Mouse (Mus musculus) adrenal gland, postnatal 25 days (tissue): Measurements from ENCODE around the gene Sprr2j-ps. TPM values are rescaled to one million over a fixed set of nuclear protein-coding genes. Genes with fewer than 3 reads are reported as not detected.

ENCODE experiments used
- DNase-seq: peaks from one replicate; pipeline ENCODE4 v3.0.0; 2021; ENCODE audit warnings: mixed read lengths
- long read RNA-seq: library from polyadenylated mRNA; stranded (forward); transcript quantifications from one replicate; pipeline ENCODE4 v2.0.0, GENCODE M21; 2021
- total RNA-seq: library from RNA; stranded (reverse); gene quantifications from 2 replicates; pipeline ENCODE4 v1.2.3, GENCODE M21; 2021

The Sprr2j-ps gene
- not detected in 2 replicates for total RNA-seq
- long read RNA-seq, result 0 reads

- DNase-seq, result no peak
Observed at GRCm38 (mm10) chr3:92417782-92418181, at the start of gene Sprr2j-ps. TSS of gene Sprr2j-ps (plus strand) at chr3:92418082.

GRCm38 (mm10) chr3:92373613-92374012 lies 44.3 kb upstream of the Sprr2j-ps start:
- no peak for DNase-seq

GRCm38 (mm10) chr3:92385385-92385784 lies 32.5 kb upstream of the Sprr2j-ps start, which contains the start of gene Sprr2h:
TSS of gene Sprr2h (plus strand) at chr3:92385685.
- no peak for DNase-seq

- no peak for DNase-seq
Observed at GRCm38 (mm10) chr3:92394301-92394700, 23.6 kb upstream of the Sprr2j-ps start.

- no peak for DNase-seq
Observed at GRCm38 (mm10) chr3:92407691-92408090, 10.2 kb upstream of the Sprr2j-ps start, which contains the start of gene Sprr2i. TSS of gene Sprr2i (plus strand) at chr3:92407991.

GRCm38 (mm10) chr3:92429323-92429722 lies 11.4 kb downstream of the Sprr2j-ps start, which contains the start of gene Gm9774:
TSS of gene Gm9774 (minus strand) at chr3:92429423.
- DNase-seq, result no peak

GRCm38 (mm10) chr3:92432282-92432681 lies 14.4 kb downstream of the Sprr2j-ps start, which contains the start of gene Sprr2k:
TSS of gene Sprr2k (plus strand) at chr3:92432582.
- DNase-seq, result no peak

GRCm38 (mm10) chr3:92438689-92439088 lies 20.8 kb downstream of the Sprr2j-ps start, which contains the start of gene Sprr1b:
TSS of gene Sprr1b (minus strand) at chr3:92438789.
- no peak for DNase-seq

GRCm38 (mm10) chr3:92440177-92440576 lies 22.3 kb downstream of the Sprr2j-ps start:
- no peak for DNase-seq

- DNase-seq, result no peak
Observed at GRCm38 (mm10) chr3:92455151-92455550, 37.3 kb downstream of the Sprr2j-ps start.

- no peak for DNase-seq
Observed at GRCm38 (mm10) chr3:92458620-92459019, 40.7 kb downstream of the Sprr2j-ps start, which contains the start of gene Sprr3. TSS of gene Sprr3 (minus strand) at chr3:92458720.

GRCm38 (mm10) chr3:92466576-92466975 lies 48.7 kb downstream of the Sprr2j-ps start:
- DNase-seq, result no peak

- DNase-seq, result no peak
Observed at GRCm38 (mm10) chr3:92467424-92467823, 49.5 kb downstream of the Sprr2j-ps start.

Other genes with a start within 250 kb of the Sprr2j-ps start
- not detected in 2 replicates for gene Sprr2a1, start 202.3 kb upstream of the Sprr2j-ps start, total RNA-seq
- gene Sprr2a2, start 202.2 kb upstream of the Sprr2j-ps start, total RNA-seq, result not detected in 2 replicates
- gene Sprr2a3, start 132.7 kb upstream of the Sprr2j-ps start, total RNA-seq, result not detected in 2 replicates
- gene Sprr2b, start 101.5 kb upstream of the Sprr2j-ps start, total RNA-seq, result not detected in 2 replicates
- not detected in 2 replicates for gene Sprr2d, start 78.9 kb upstream of the Sprr2j-ps start, total RNA-seq
- gene Sprr2e, start 65.9 kb upstream of the Sprr2j-ps start, total RNA-seq, result not detected in 2 replicates
- not detected in 2 replicates for gene Sprr2f, start 52.9 kb upstream of the Sprr2j-ps start, total RNA-seq
- gene Sprr2h, start 32.4 kb upstream of the Sprr2j-ps start, total RNA-seq, result not detected in 2 replicates
- not detected in 2 replicates for gene Sprr2i, start 10.1 kb upstream of the Sprr2j-ps start, total RNA-seq
- 4.2 and 25.6 TPM in 2 replicates for gene Gm9774, start 11.3 kb downstream of the Sprr2j-ps start, total RNA-seq
- not detected in 2 replicates for gene Sprr2k, start 14.5 kb downstream of the Sprr2j-ps start, total RNA-seq
- not detected in 2 replicates for gene Sprr1b, start 20.7 kb downstream of the Sprr2j-ps start, total RNA-seq
- not detected in 2 replicates for gene Sprr3, start 40.6 kb downstream of the Sprr2j-ps start, total RNA-seq
- gene Sprr1a, start 67.8 kb downstream of the Sprr2j-ps start, total RNA-seq, result not detected in 2 replicates
- gene Sprr4, start 82.4 kb downstream of the Sprr2j-ps start, total RNA-seq, result not detected in 2 replicates
- not detected in 2 replicates for gene 2310046K23Rik, start 116.4 kb downstream of the Sprr2j-ps start, total RNA-seq
- gene Ivl, start 155.7 kb downstream of the Sprr2j-ps start, total RNA-seq, result not detected in 2 replicates
- not detected in 2 replicates for gene Smcp, start 170.9 kb downstream of the Sprr2j-ps start, total RNA-seq
- not detected in 2 replicates for gene 2210017I01Rik, start 189.4 kb downstream of the Sprr2j-ps start, total RNA-seq
- gene Lce6a, start 203.6 kb downstream of the Sprr2j-ps start, total RNA-seq, result not detected in 2 replicates
- not detected in 2 replicates for gene Lce1a1, start 230.2 kb downstream of the Sprr2j-ps start, total RNA-seq
- gene Lce1b, start 238.8 kb downstream of the Sprr2j-ps start, total RNA-seq, result not detected in 2 replicates